Mouse (Mus musculus): ENCODE measurements around the gene Zcwpw1. TPM values are rescaled to one million over a fixed set of nuclear protein-coding genes. Genes with fewer than 3 reads are reported as not detected.

The Zcwpw1 gene
- total and polyA plus RNA-seq, 3 experiments, result 11.1 to 16.0 TPM; not detected in 1

DNA sequence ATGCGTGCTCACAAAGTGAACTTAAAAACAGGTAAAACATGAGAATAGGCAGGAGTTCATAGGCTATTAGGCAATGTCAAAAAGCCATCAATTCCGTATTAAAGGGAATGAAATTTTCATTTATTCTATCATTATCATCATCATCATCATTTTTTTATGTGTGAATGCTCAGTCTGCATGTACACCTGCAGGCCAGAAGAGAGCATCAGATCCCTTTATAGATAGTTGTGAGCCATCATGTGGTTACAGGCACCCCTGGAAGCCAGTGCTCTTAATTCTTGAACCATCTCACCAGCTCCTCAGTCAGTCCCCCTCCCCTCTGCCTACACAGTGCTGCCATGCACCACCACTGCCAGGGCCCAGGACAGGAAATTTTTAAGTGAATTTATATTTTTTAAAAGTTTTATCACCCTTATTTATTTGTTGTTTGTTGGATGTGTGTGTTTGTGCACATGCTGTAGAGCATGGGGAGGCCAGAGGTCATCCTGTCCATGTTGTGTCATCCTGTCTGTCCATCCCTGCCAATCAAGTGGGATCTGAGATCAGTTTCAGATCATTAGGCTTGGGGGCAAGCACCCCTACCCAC, 1.4 kb downstream of the Zcwpw1 start:
- Histone ChIP-seq H3K27ac (ENCODE audit: control insufficient read depth, low read depth, low read length) (no peak overlapping the region), H3K27me3 (ENCODE audit: control insufficient read depth in 1 of 2, insufficient read depth in 2 of 2, low read length in 2 of 2) (no peaks in the 10 kb centered on the region), H3K9me3 (replicated peaks; ENCODE audit: insufficient read depth, low read length) (no peaks in the 10 kb centered on the region), H3K4me3 (ENCODE audit: control insufficient read depth in 1 of 2, insufficient read depth in 1 of 2, low read depth in 2 of 2, low read length in 2 of 2) (no peak overlapping the region), H3K9ac (ENCODE audit: control insufficient read depth, low read depth, low read length, poor library complexity, severe bottlenecking) (no peak overlapping the region), H3K79me2 (ENCODE audit: control insufficient read depth, insufficient read depth, low read length, poor library complexity) (peaks cover 22% of the 10 kb centered on the region), H3K36me3 (ENCODE audit: control insufficient read depth in 1 of 2, insufficient read depth in 2 of 2, low read length in 2 of 2) (peaks cover 0 to 8% of the 10 kb centered on the region in 2 experiments; a peak in 2 of 4 replicates), H3K4me1 (ENCODE audit: control insufficient read depth in 1 of 2, insufficient read depth in 2 of 2, low read length in 2 of 2) (peaks cover 0 to 17% of the 10 kb centered on the region in 2 experiments; a peak in 2 of 4 replicates)
- TF ChIP-seq MYC (IDR thresholded peaks at IDR 0.05; ENCODE audit: low read depth, low read length) (no peak), ELF1 (IDR thresholded peaks at IDR 0.05; ENCODE audit: low read depth, low read length) (no peak), SMC3 (IDR thresholded peaks at IDR 0.05; ENCODE audit: low read depth, low read length) (peak; percentile 13; the same call in 1 of the 2 replicates), GABPA (IDR thresholded peaks at IDR 0.05; ENCODE audit: low read depth, low read length) (no peak), EP300 (IDR thresholded peaks at IDR 0.05; ENCODE audit: low read depth in 1 of 2, low read length in 2 of 2) (no peak), RAD21 (IDR thresholded peaks at IDR 0.05; ENCODE audit: low read depth, low read length) (peak; percentile 2), ETS1 (IDR thresholded peaks at IDR 0.05; ENCODE audit: low read depth, low read length) (no peak)
- DNase-seq (ENCODE audit: low read depth, low spot score), result no peak

DNA sequence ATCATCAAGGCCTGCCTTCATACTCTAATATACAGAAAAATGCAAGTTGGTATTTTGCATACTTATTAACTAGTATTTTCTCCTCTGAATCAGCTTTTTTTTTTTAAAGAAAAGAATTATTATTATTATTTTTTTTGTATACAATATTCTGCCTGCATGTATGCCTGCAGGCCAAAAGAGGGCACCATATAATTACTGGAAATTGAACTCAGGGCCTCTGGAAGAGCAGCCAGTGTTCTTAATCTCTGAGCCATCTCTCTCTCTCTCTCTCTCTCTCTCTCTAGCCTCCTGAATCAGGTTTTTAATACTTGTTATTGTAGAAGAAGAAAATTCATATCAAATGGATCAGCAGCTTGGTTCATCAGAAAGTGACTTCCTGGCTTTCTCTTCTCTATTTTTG, 4.0 kb downstream of the Zcwpw1 start:
- peak; percentile 62 for DNase-seq (ENCODE audit: low read depth, low spot score)
- H3K9me3 ChIP-seq (replicated peaks; ENCODE audit: insufficient read depth, low read length), result no peaks in the 10 kb centered on the region
- H3K4me3 ChIP-seq (ENCODE audit: control insufficient read depth in 1 of 2, insufficient read depth in 1 of 2, low read depth in 2 of 2, low read length in 2 of 2), result no peak overlapping the region
- H3K27me3 ChIP-seq (ENCODE audit: control insufficient read depth in 1 of 2, insufficient read depth in 2 of 2, low read length in 2 of 2), result no peaks in the 10 kb centered on the region
- no peak overlapping the region for H3K27ac ChIP-seq (ENCODE audit: control insufficient read depth, low read depth, low read length)
- peaks cover 0 to 8% of the 10 kb centered on the region in 2 experiments; a peak in 1 of 4 replicates for H3K4me1 ChIP-seq (ENCODE audit: control insufficient read depth in 1 of 2, insufficient read depth in 2 of 2, low read length in 2 of 2)
- no peaks in the 10 kb centered on the region for H3K79me2 ChIP-seq (ENCODE audit: control insufficient read depth, insufficient read depth, low read length, poor library complexity)
- H3K36me3 ChIP-seq (ENCODE audit: control insufficient read depth in 1 of 2, insufficient read depth in 2 of 2, low read length in 2 of 2), result no peaks in the 10 kb centered on the region
- no peak overlapping the region for H3K9ac ChIP-seq (ENCODE audit: control insufficient read depth, low read depth, low read length, poor library complexity, severe bottlenecking)
- TF ChIP-seq SIN3A (IDR thresholded peaks at IDR 0.05; ENCODE audit: low read length) (no peak), JUND (IDR thresholded peaks at IDR 0.05; ENCODE audit: low read depth, low read length) (peak; percentile 85; the same call in 1 of the 2 replicates), MAFK (IDR thresholded peaks at IDR 0.05; ENCODE audit: borderline replicate concordance, low read depth, low read length) (no peak), MAZ (IDR thresholded peaks at IDR 0.05; ENCODE audit: low read depth, low read length) (no peak), ZKSCAN1 (IDR thresholded peaks at IDR 0.05; ENCODE audit: low read depth, low read length) (no peak), NELFE (IDR thresholded peaks at IDR 0.05; ENCODE audit: low read depth, low read length) (no peak), POLR2A (IDR thresholded peaks at IDR 0.05; ENCODE audit: control insufficient read depth in 1 of 2, insufficient read depth in 1 of 2, low read depth in 1 of 2, low read length in 2 of 2, poor library complexity in 1 of 2) (no peak), TAL1 (IDR thresholded peaks at IDR 0.05; ENCODE audit: low read length) (no peak), HCFC1 (IDR thresholded peaks at IDR 0.05; ENCODE audit: low read depth, low read length) (no peak), TBP (IDR thresholded peaks at IDR 0.05; ENCODE audit: low read depth, low read length) (no peak), RCOR1 (IDR thresholded peaks at IDR 0.05; ENCODE audit: low read depth, low read length) (no peak), ZMIZ1 (IDR thresholded peaks at IDR 0.05; ENCODE audit: low read depth, low read length) (no peak), CHD1 (IDR thresholded peaks at IDR 0.05; ENCODE audit: low read depth, low read length) (no peak), SMC3 (IDR thresholded peaks at IDR 0.05; ENCODE audit: low read depth, low read length) (peak; percentile 83), ZNF384 (IDR thresholded peaks at IDR 0.05; ENCODE audit: low read depth, low read length) (peak; percentile 90), USF2 (IDR thresholded peaks at IDR 0.05; ENCODE audit: borderline replicate concordance in 1 of 2, insufficient read depth in 1 of 2, low read depth in 1 of 2, low read length in 2 of 2) (no peak), TCF12 (IDR thresholded peaks at IDR 0.05; ENCODE audit: low read depth, low read length) (no peak), MEF2A (IDR thresholded peaks at IDR 0.05; ENCODE audit: extremely low read depth, insufficient replicate concordance, low read depth, low read length, poor library complexity, severe bottlenecking) (no peak), ZC3H11A (IDR thresholded peaks at IDR 0.05; ENCODE audit: low read depth, low read length) (peak; percentile 89), CTCF (IDR thresholded peaks at IDR 0.05 in 2 of 3, conservative IDR thresholded peaks at IDR 0.05 in 1 of 3; ENCODE audit: control insufficient read depth in 1 of 3, insufficient read depth in 1 of 3, low read depth in 2 of 3, low read length in 3 of 3, poor library complexity in 1 of 3, severe bottlenecking in 1 of 3) (peak; percentile 26 to 74 (median 30); a peak in 4 of 6 replicates), RAD21 (IDR thresholded peaks at IDR 0.05; ENCODE audit: low read depth, low read length) (peak; percentile 92), NRF1 (IDR thresholded peaks at IDR 0.05; ENCODE audit: insufficient read depth, low read depth, low read length, poor library complexity, severe bottlenecking) (no peak), MXI1 (IDR thresholded peaks at IDR 0.05; ENCODE audit: low read depth, low read length) (no peak), EP300 (IDR thresholded peaks at IDR 0.05; ENCODE audit: low read depth in 1 of 2, low read length in 2 of 2) (no peak), MAX (IDR thresholded peaks at IDR 0.05; ENCODE audit: low read length) (no peak), ETS1 (IDR thresholded peaks at IDR 0.05; ENCODE audit: low read depth, low read length) (no peak), POLR2AphosphoS2 (IDR thresholded peaks at IDR 0.05; ENCODE audit: low read length) (no peak), ELF1 (IDR thresholded peaks at IDR 0.05; ENCODE audit: low read depth, low read length) (no peak), GABPA (IDR thresholded peaks at IDR 0.05; ENCODE audit: low read depth, low read length) (no peak)
